In genomic region chr16:90165435-90165834, GRCm38 (mm10) we compare ENCODE assay signal across 22 mouse cellular contexts.
"Had no signal": no experiment of that assay in that cellular context is flagged by ENCODE, and none has a peak within 500 bp of the region (broad histone marks: within the 10 kb centered on the region; RNA-seq: fewer than 3 reads in every experiment).

No protein-coding gene starts in this region.

- H3K4me2 ChIP-seq: liver, embryonic 15.5 days; lung, embryonic 15.5 days; midbrain, embryonic 12.5 days; midbrain, embryonic 15.5 days; neural tube, embryonic 13.5 days; neural tube, embryonic 15.5 days had no signal

- H3K4me1 ChIP-seq: liver, embryonic 15.5 days; lung, embryonic 15.5 days; midbrain, embryonic 12.5 days; midbrain, embryonic 15.5 days; neural tube, embryonic 13.5 days; neural tube, embryonic 15.5 days had no signal

- ATAC-seq: liver, postnatal 0 days; lung, postnatal 0 days; midbrain, embryonic 15.5 days had no signal

- H3K27ac ChIP-seq: liver, embryonic 15.5 days; lung, embryonic 15.5 days; macrophage; midbrain, embryonic 12.5 days; midbrain, embryonic 15.5 days; neural tube, embryonic 13.5 days; neural tube, embryonic 15.5 days had no signal

- H3K4me3 ChIP-seq: liver, embryonic 15.5 days; lung, embryonic 15.5 days; megakaryocyte, embryonic 14.5 days; midbrain, embryonic 12.5 days; midbrain, embryonic 15.5 days; myocyte; neural tube, embryonic 13.5 days; neural tube, embryonic 15.5 days had no signal

- H3K36me3 ChIP-seq: liver, embryonic 15.5 days; lung, embryonic 15.5 days; midbrain, embryonic 12.5 days; midbrain, embryonic 15.5 days; neural tube, embryonic 13.5 days; neural tube, embryonic 15.5 days had no signal

- H3K9me3 ChIP-seq: liver, embryonic 15.5 days; lung, embryonic 15.5 days; megakaryocyte, embryonic 14.5 days; midbrain, embryonic 12.5 days; midbrain, embryonic 15.5 days; neural tube, embryonic 13.5 days; neural tube, embryonic 15.5 days had no signal

- H3K27me3 ChIP-seq: lung, embryonic 15.5 days; midbrain, embryonic 15.5 days; neural tube, embryonic 13.5 days; neural tube, embryonic 15.5 days had no signal

- H3K9ac ChIP-seq: liver, embryonic 15.5 days; liver, postnatal 0 days; lung, embryonic 15.5 days; midbrain, embryonic 12.5 days; midbrain, embryonic 15.5 days; neural tube, embryonic 13.5 days; neural tube, embryonic 15.5 days had no signal

- DNase-seq: liver, postnatal 0 days; lung, adult 2 months; lung, postnatal 14 days; lung, postnatal 36 days; retina, postnatal 1 day; right cerebral cortex, adult 18-20 months; right cerebral cortex, postnatal 25 days; right cerebral cortex, postnatal 4 days; spleen, adult 18-20 months; thymus, adult 2 months; thymus, postnatal 25 days; thymus, postnatal 4 days had no signal
